Mouse (Mus musculus) stomach, embryonic 15.5 days (tissue): ENCODE results near the gene Ednra. TPM values are rescaled to one million over a fixed set of nuclear protein-coding genes. Genes with fewer than 3 reads are reported as not detected.

Experiments
- ATAC-seq: fragments of 200-750 bp; cut with Nextera tagmentation; 2 replicates; pipeline ENCODE4 v1.8.0; 2017; ENCODE audit warnings: low read depth, moderate number of reproducible peaks, moderate TSS enrichment; ENCODE audit not compliant: insufficient read depth, low FRiP score
- H3K27ac ChIP-seq: fragments of 300-500 bp; sonication (generic); 2 replicates; pipeline ENCODE4 v1.5.1; 2015; ENCODE audit warnings: mild to moderate bottlenecking, inconsistent platforms
- H3K27me3 ChIP-seq: fragments of 300-500 bp; sonication (generic); replicated peaks from 2 replicates; pipeline ENCODE4 v1.6.1; 2015; ENCODE audit warnings: inconsistent platforms
- H3K36me3 ChIP-seq: fragments of 300-500 bp; sonication (generic); 2 replicates; pipeline ENCODE4 v1.6.1; 2015; ENCODE audit warnings: inconsistent platforms
- H3K4me1 ChIP-seq: fragments of 300-500 bp; sonication (generic); 2 replicates; pipeline ENCODE4 v1.6.1; 2015; ENCODE audit warnings: inconsistent platforms
- H3K4me2 ChIP-seq: fragments of 300-500 bp; sonication (generic); 2 replicates; pipeline ENCODE4 v1.6.1; 2015; ENCODE audit warnings: mild to moderate bottlenecking, inconsistent platforms
- H3K4me3 ChIP-seq: fragments of 300-500 bp; sonication (generic); replicated peaks from 2 replicates; pipeline ENCODE4 v1.5.1; 2015; ENCODE audit warnings: inconsistent platforms
- H3K9ac ChIP-seq: fragments of 300-500 bp; sonication (generic); 2 replicates; pipeline ENCODE4 v1.6.1; 2015; ENCODE audit warnings: inconsistent platforms
- H3K9me3 ChIP-seq: fragments of 300-500 bp; sonication (generic); 2 replicates; pipeline ENCODE4 v1.6.1; 2016; ENCODE audit warnings: inconsistent platforms
- WGBS: fragments of 180-500 bp; shearing (Covaris S2); methylation state at CpG from one replicate; pipeline ENCODE4 v1.1.7; 2015; 5-methylcytosine and 5-hydroxymethylcytosine counted together
- polyA plus RNA-seq: library from polyadenylated mRNA; unstranded; fragments of >200 nt; fragmentation: Nextera tagmentation; extraction: Ambion mirVana; gene quantifications from 2 replicates; pipeline ENCODE4 v1.2.1, GENCODE M21; 2015

Ednra gene
- polyA plus RNA-seq, 1 experiment from 2014 or later, result 21.6 TPM

DNA sequence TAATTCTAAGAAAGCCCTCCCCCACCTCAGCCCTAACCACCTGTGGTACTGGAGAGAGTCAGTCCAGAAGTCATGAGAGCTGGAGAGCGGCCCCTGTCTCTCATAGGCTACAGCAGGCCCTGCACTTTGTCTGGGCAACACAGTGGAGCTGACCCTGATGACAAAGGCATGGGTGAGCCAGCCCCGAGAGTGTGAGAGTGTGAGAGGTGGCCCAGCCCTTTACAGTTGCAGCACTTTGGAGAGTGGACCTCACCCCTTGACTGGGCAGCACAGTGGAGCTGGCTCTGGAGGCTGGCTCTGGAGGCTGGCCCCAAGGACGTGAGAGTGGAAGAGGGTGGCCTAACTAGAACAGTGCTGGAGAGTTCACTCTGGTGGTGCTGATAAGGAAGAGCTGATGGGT lies 20.2 kb upstream of the Ednra start:
- Histone ChIP-seq H3K9me3 (no peaks in the 10 kb centered on the region), H3K4me2 (no peak overlapping the region), H3K4me1 (no peaks in the 10 kb centered on the region), H3K27ac (no peak overlapping the region), H3K4me3 (no peak overlapping the region), H3K27me3 (no peaks in the 10 kb centered on the region), H3K36me3 (no peaks in the 10 kb centered on the region), H3K9ac (no peak overlapping the region)
- WGBS, result 83% methylated on average over 3 of the region's 3 CpGs
- no peak for ATAC-seq

GRCm38 (mm10) chr8:77742395-77742794 lies 18.1 kb upstream of the Ednra start:
- no peak overlapping the region for H3K27ac ChIP-seq
- H3K4me3 ChIP-seq, result no peak overlapping the region
- no peaks in the 10 kb centered on the region for H3K4me1 ChIP-seq
- WGBS, result 32% methylated on average over 3 of the region's 3 CpGs
- no peaks in the 10 kb centered on the region for H3K36me3 ChIP-seq
- H3K9ac ChIP-seq, result no peak overlapping the region
- no peaks in the 10 kb centered on the region for H3K9me3 ChIP-seq
- no peaks in the 10 kb centered on the region for H3K27me3 ChIP-seq
- ATAC-seq, result no peak
- H3K4me2 ChIP-seq, result no peak overlapping the region

DNA sequence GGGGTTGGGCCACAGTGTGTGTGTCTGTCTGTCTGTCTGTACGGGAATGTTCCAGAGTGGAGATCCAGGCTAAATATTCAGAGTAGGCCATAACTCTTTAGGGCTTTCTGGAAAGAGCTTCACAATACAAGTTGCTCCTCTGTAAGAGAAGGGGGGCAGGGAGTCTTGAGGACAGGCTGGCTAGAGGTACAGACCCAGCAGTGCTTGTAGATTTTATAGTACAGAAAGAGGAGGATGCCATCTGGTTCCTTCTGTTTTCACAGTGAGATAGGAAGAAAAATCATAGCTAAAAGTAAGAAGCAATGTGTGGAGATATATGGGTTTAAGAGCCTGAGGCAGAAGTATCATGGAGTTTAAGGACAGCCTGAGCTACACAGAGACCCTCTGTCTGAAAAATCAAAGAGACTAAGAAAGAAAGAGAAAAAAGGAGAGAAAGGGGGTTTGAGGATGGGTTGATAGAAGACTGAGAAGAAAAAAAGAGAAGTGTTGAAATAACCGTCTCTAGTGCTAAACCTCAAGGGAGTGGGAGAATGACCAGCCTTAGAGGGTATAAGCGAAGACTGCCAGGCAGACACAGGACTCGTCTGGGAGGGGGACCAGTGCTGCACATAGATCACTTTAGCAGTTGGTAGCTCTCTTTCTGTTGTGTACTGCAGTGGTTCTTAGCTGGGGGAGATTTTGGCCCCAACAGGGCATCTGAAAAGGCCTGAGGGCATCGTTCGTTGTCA lies 16.9 kb upstream of the Ednra start:
- H3K36me3 ChIP-seq, result no peaks in the 10 kb centered on the region
- no peaks in the 10 kb centered on the region for H3K4me1 ChIP-seq
- no peak overlapping the region for H3K4me2 ChIP-seq
- H3K4me3 ChIP-seq, result no peak overlapping the region
- WGBS, result 86% methylated on average over 6 of the region's 6 CpGs
- no peak overlapping the region for H3K9ac ChIP-seq
- H3K27me3 ChIP-seq, result no peaks in the 10 kb centered on the region
- no peak overlapping the region for H3K27ac ChIP-seq
- no peak for ATAC-seq
- no peaks in the 10 kb centered on the region for H3K9me3 ChIP-seq

DNA sequence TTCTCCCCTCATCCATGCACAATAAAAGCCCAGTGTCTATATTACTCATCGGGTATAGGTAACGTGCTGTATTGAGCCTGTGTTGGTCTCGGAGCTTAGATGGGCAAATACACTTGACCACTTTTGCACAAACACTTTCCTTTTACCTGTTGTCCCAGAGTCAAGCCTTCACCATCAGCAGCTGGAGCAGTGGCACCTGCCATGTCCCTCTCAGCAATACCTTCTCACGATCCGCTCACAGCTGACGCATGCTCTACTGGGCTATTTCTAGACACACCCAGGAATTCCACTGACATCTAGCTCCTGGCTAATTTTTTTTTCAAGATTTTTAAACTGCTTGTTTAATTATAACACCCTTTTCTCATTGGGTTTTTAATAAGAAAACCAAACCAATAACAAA lies 14.2 kb upstream of the Ednra start:
- Histone ChIP-seq H3K27ac (no peak overlapping the region), H3K9ac (no peak overlapping the region), H3K4me3 (no peak overlapping the region), H3K9me3 (no peaks in the 10 kb centered on the region), H3K4me1 (no peaks in the 10 kb centered on the region), H3K27me3 (no peaks in the 10 kb centered on the region), H3K36me3 (no peaks in the 10 kb centered on the region), H3K4me2 (no peak overlapping the region)
- WGBS, result 88% methylated on average over 6 of the region's 6 CpGs
- ATAC-seq, result no peak

DNA sequence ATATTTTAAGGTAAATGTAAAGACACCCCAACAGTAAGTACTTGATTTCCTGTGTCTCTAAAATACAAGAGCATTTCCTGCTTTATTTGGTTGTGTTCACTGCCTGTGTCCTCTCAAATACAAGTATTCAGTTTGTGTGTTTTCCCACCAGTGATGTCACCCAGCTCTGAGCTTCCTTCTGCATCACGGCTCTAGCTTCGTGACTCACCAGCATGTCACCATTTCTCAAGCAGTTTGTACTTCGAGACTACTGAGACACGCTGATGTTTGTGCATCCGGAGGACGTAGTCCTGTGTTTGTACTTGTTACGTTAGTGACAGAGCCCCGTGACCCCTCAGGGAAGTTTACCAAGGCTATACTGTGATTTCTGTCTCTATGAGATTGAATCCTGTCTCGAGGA lies 13.1 kb upstream of the Ednra start:
- H3K27ac ChIP-seq, result no peak overlapping the region
- 64% methylated on average over 9 of the region's 9 CpGs for WGBS
- no peak for ATAC-seq

GRCm38 (mm10) chr8:77733792-77734191 lies 9.5 kb upstream of the Ednra start:
- 49% methylated on average over 2 of the region's 2 CpGs for WGBS
- Histone ChIP-seq H3K27ac (no peak overlapping the region), H3K4me1 (no peaks in the 10 kb centered on the region), H3K36me3 (no peaks in the 10 kb centered on the region), H3K4me3 (no peak overlapping the region), H3K9me3 (no peaks in the 10 kb centered on the region; the same call in 1 of the 2 replicates), H3K27me3 (no peaks in the 10 kb centered on the region), H3K4me2 (no peak overlapping the region), H3K9ac (no peak overlapping the region)
- ATAC-seq, result no peak

More for the DNA sequence above, 13.1 kb upstream of the Ednra start:
- no peaks in the 10 kb centered on the region for H3K4me1 ChIP-seq
- no peak overlapping the region for H3K4me3 ChIP-seq
- no peaks in the 10 kb centered on the region for H3K27me3 ChIP-seq
- H3K4me2 ChIP-seq, result no peak overlapping the region
- H3K9ac ChIP-seq, result no peak overlapping the region
- H3K9me3 ChIP-seq, result no peaks in the 10 kb centered on the region; the same call in 1 of the 2 replicates
- H3K36me3 ChIP-seq, result no peaks in the 10 kb centered on the region

- no peak for ATAC-seq
- WGBS, result 56% methylated on average over 3 of the region's 3 CpGs
Observed at GRCm38 (mm10) chr8:77732964-77733363, 8.7 kb upstream of the Ednra start.

DNA sequence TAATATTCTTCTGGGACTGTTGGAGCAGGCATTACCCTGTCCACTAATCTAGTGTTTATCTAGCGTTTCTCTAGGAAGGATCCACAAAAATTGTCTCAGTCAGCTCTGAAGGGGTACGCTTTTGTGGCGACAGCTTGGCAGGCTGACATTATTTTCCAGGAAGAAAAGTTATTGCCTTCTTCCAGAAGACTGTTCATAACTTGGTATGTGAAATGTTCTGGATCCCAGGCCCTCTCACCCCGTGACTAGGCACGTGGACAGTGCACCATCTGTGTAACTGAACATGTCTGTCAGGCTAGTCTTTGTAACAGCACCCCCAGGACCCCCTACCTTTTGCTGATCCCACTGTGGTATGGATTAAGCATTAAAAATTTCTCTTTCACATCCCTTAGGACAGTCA lies 1.1 kb upstream of the Ednra start:
- Histone ChIP-seq H3K4me2 (no peak overlapping the region), H3K27me3 (no peaks in the 10 kb centered on the region), H3K4me1 (no peaks in the 10 kb centered on the region), H3K4me3 (no peak overlapping the region), H3K9ac (no peak overlapping the region), H3K27ac (no peak overlapping the region), H3K36me3 (no peaks in the 10 kb centered on the region), H3K9me3 (no peaks in the 10 kb centered on the region)
- ATAC-seq, result no peak
- WGBS, result 67% methylated on average over 5 of the region's 5 CpGs

More at GRCm38 (mm10) chr8:77732964-77733363, 8.7 kb upstream of the Ednra start:
- H3K27me3 ChIP-seq, result no peaks in the 10 kb centered on the region
- no peak overlapping the region for H3K4me3 ChIP-seq
- no peaks in the 10 kb centered on the region for H3K36me3 ChIP-seq
- no peaks in the 10 kb centered on the region for H3K4me1 ChIP-seq
- no peaks in the 10 kb centered on the region; the same call in 1 of the 2 replicates for H3K9me3 ChIP-seq
- H3K27ac ChIP-seq, result no peak overlapping the region
- H3K4me2 ChIP-seq, result no peak overlapping the region
- no peak overlapping the region for H3K9ac ChIP-seq

DNA sequence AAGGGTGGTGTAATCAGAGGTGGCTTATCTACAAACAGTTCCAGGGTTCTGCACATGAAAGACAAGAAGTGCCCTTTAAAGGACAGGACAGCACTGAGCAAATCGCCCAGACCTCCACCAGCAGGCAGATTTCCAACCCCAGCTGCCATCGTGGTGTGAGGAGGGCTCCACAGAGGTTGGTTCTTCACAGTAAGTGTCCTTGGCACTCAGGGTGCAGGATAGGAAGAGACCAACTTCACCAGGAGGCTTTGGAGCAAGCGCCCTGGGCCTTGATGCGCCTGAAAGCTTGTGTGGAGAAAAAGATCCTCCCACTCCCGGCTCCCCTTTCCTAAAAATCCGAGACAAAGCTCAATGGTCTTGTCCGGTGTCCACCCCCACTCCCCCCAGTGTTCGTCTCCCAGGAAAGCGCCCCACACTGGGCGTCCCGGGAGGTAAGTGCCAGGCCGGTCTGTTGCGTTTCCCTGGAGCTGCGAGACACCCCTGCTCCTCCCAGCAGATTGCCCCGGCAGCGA lies 674 bp downstream of the Ednra start:
- ATAC-seq, result peak; percentile 69; the same call in 1 of the 2 replicates
- Histone ChIP-seq H3K4me2 (peak overlapping the region; percentile 70), H3K4me3 (peak overlapping the region; percentile 61), H3K9ac (peak overlapping the region; percentile 53; the same call in 1 of the 2 replicates), H3K9me3 (no peaks in the 10 kb centered on the region), H3K36me3 (no peaks in the 10 kb centered on the region), H3K27me3 (no peaks in the 10 kb centered on the region), H3K27ac (peak overlapping the region; percentile 96), H3K4me1 (no peaks in the 10 kb centered on the region)
- under 1% methylated on average over 16 of the region's 16 CpGs for WGBS

GRCm38 (mm10) chr8:77723018-77723417 lies 1.2 kb downstream of the Ednra start:
- H3K27ac ChIP-seq, result peak overlapping the region; percentile 96; the same call in 1 of the 2 replicates
- no peaks in the 10 kb centered on the region for H3K4me1 ChIP-seq
- H3K36me3 ChIP-seq, result no peaks in the 10 kb centered on the region
- H3K27me3 ChIP-seq, result no peaks in the 10 kb centered on the region
- peak overlapping the region; percentile 53; the same call in 1 of the 2 replicates for H3K9ac ChIP-seq
- 78% methylated on average over 4 of the region's 4 CpGs for WGBS
- no peaks in the 10 kb centered on the region for H3K9me3 ChIP-seq
- peak overlapping the region; percentile 61 for H3K4me3 ChIP-seq
- H3K4me2 ChIP-seq, result peak overlapping the region; percentile 70
- no peak for ATAC-seq

DNA sequence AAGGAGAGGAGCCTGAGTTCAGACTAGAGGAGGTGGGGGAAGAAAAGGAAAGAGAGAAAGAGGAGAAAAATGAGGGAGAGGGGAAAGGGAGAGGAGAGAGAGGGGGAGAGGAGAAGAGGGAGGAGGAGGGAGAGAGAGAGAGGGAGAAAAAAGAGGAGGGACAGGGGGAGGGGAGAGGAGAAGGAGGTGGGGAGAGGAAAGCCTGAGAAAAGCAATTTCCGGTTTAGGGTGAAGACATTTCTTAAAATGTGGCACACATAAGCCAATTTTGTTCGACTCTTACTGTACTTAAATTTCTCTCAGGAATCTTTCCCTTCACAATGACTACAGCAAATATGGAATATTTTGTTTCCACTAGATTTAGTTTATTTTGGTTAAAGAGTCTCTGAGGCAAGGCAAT lies 5.3 kb downstream of the Ednra start:
- no peak overlapping the region for H3K4me2 ChIP-seq
- WGBS, result 48% methylated on average over 2 of the region's 2 CpGs
- no peaks in the 10 kb centered on the region for H3K36me3 ChIP-seq
- H3K9ac ChIP-seq, result no peak overlapping the region
- no peak for ATAC-seq
- H3K4me3 ChIP-seq, result no peak overlapping the region
- H3K9me3 ChIP-seq, result no peaks in the 10 kb centered on the region
- H3K27ac ChIP-seq, result no peak overlapping the region
- H3K4me1 ChIP-seq, result no peaks in the 10 kb centered on the region
- H3K27me3 ChIP-seq, result no peaks in the 10 kb centered on the region

- Histone ChIP-seq H3K36me3 (no peaks in the 10 kb centered on the region), H3K4me1 (0 out of 2 replicates have a peak, but pooled peaks cover 2% of the 10 kb centered on the region), H3K27ac (no peak overlapping the region), H3K9ac (no peak overlapping the region), H3K4me3 (no peak overlapping the region), H3K9me3 (no peaks in the 10 kb centered on the region), H3K27me3 (no peaks in the 10 kb centered on the region), H3K4me2 (no peak overlapping the region)
- no peak for ATAC-seq
- 44% methylated on average over 2 of the region's 2 CpGs for WGBS
Observed at GRCm38 (mm10) chr8:77717036-77717435, 7.2 kb downstream of the Ednra start.
